Mouse (Mus musculus) MEL (cell line): Measurements from ENCODE around the gene Casz1. TPM values are rescaled to one million over a fixed set of nuclear protein-coding genes. Genes with fewer than 3 reads are reported as not detected.
A peak's percentile ranks its signal among the peaks of the same experiment; 100 is the strongest.

Experiments used
- DNase-seq: peaks from one replicate; pipeline ENCODE4 v3.0.0; 2011; ENCODE audit warnings: low read depth, low spot score
- H3K27ac ChIP-seq: 2 replicates; pipeline ENCODE4 v1.5.1; 2012; ENCODE audit warnings: low read depth, mild to moderate bottlenecking, control low read depth, low read length, moderate library complexity; ENCODE audit not compliant: control insufficient read depth
- H3K27me3 ChIP-seq, 2 experiments: fragments of 150-350 bp in 1 of 2; sonication (generic) in 1 of 2; 2 replicates each; pipeline ENCODE4 v1.6.1; 2012; ENCODE audit warnings: low read length in 2 of 2, mild to moderate bottlenecking in 2 of 2, improper control_type of control experiment in 1 of 2, moderate library complexity in 1 of 2; ENCODE audit not compliant: insufficient read depth in 2 of 2, control insufficient read depth in 1 of 2
- H3K36me3 ChIP-seq, 2 experiments: 2 replicates each; pipeline ENCODE4 v1.6.1; 2012 to 2014; ENCODE audit warnings: low read length in 2 of 2, improper control_type of control experiment in 1 of 2, inconsistent platforms in 1 of 2, mild to moderate bottlenecking in 1 of 2; ENCODE audit not compliant: insufficient read depth in 2 of 2, control insufficient read depth in 1 of 2
- H3K4me1 ChIP-seq, 2 experiments: fragments of 150-350 bp in 1 of 2; sonication (generic) in 1 of 2; 2 replicates each; pipeline ENCODE4 v1.6.1; 2012; ENCODE audit warnings: low read length in 2 of 2, improper control_type of control experiment in 1 of 2, mild to moderate bottlenecking in 1 of 2; ENCODE audit not compliant: insufficient read depth in 2 of 2, control insufficient read depth in 1 of 2
- H3K4me3 ChIP-seq, 2 experiments: fragments of 150-350 bp in 1 of 2; sonication (generic) in 1 of 2; 2 replicates each; pipeline ENCODE4 v1.5.1; 2012; ENCODE audit warnings: low read depth in 2 of 2, low read length in 2 of 2, mild to moderate bottlenecking in 2 of 2, moderate library complexity in 2 of 2, control low read depth in 1 of 2, improper control_type of control experiment in 1 of 2; ENCODE audit not compliant: control insufficient read depth in 1 of 2, insufficient read depth in 1 of 2
- H3K79me2 ChIP-seq: 2 replicates; pipeline ENCODE4 v1.6.1; 2012; ENCODE audit warnings: mild to moderate bottlenecking, low read length, moderate library complexity; ENCODE audit not compliant: control insufficient read depth, poor library complexity, insufficient read depth
- H3K9ac ChIP-seq: 2 replicates; pipeline ENCODE4 v1.6.1; 2012; ENCODE audit warnings: low read depth, mild to moderate bottlenecking, control low read depth, low read length, moderate library complexity; ENCODE audit not compliant: control insufficient read depth, poor library complexity, severe bottlenecking
- H3K9me3 ChIP-seq: fragments of 150-350 bp; sonication (generic); replicated peaks from 2 replicates; pipeline ENCODE4 v1.6.1; 2012; ENCODE audit warnings: mild to moderate bottlenecking, low read length, improper control_type of control experiment, moderate library complexity; ENCODE audit not compliant: insufficient read depth
- CHD1 ChIP-seq: IDR thresholded peaks from 2 replicates; pipeline ENCODE4 v1.6.1; 2012; ENCODE audit warnings: low read depth, mild to moderate bottlenecking, inconsistent platforms, low read length, improper control_type of control experiment
- CHD2 ChIP-seq: IDR thresholded peaks from 2 replicates; pipeline ENCODE4 v1.6.1; 2011; ENCODE audit warnings: low read length, improper control_type of control experiment
- CTCF ChIP-seq, 3 experiments: IDR thresholded peaks in 2 of 3; conservative IDR thresholded peaks in 1 of 3; 2 replicates each; pipeline ENCODE4 v1.5.1; 2011 to 2012; ENCODE audit warnings: low read length in 3 of 3, low read depth in 2 of 3, mild to moderate bottlenecking in 2 of 3, improper control_type of control experiment in 1 of 3, inconsistent platforms in 1 of 3, mixed read lengths in 1 of 3, moderate library complexity in 1 of 3; ENCODE audit not compliant: control insufficient read depth in 1 of 3, insufficient read depth in 1 of 3, poor library complexity in 1 of 3, severe bottlenecking in 1 of 3
- ELF1 ChIP-seq: IDR thresholded peaks from 2 replicates; pipeline ENCODE4 v1.6.1; 2014; ENCODE audit warnings: low read depth, mild to moderate bottlenecking, inconsistent platforms, low read length, improper control_type of control experiment, moderate library complexity
- ETS1 ChIP-seq: IDR thresholded peaks from 2 replicates; pipeline ENCODE4 v1.6.1; 2012; ENCODE audit warnings: low read depth, mild to moderate bottlenecking, inconsistent platforms, low read length, improper control_type of control experiment, moderate library complexity
- GABPA ChIP-seq: IDR thresholded peaks from 2 replicates; pipeline ENCODE4 v1.6.1; 2012; ENCODE audit warnings: low read depth, mild to moderate bottlenecking, inconsistent platforms, low read length, improper control_type of control experiment, moderate library complexity
- GATA1 ChIP-seq: IDR thresholded peaks from 2 replicates; pipeline ENCODE4 v1.6.1; 2011; ENCODE audit warnings: low read depth, low read length, improper control_type of control experiment
- HCFC1 ChIP-seq: IDR thresholded peaks from 2 replicates; pipeline ENCODE4 v1.6.1; 2012; ENCODE audit warnings: low read depth, mild to moderate bottlenecking, inconsistent platforms, low read length, improper control_type of control experiment, moderate library complexity
- KAT2A ChIP-seq: conservative IDR thresholded peaks from 2 replicates; pipeline ENCODE4 v1.6.1; 2012; ENCODE audit warnings: low read depth, low read length, improper control_type of control experiment, inconsistent platforms
- MAFK ChIP-seq: IDR thresholded peaks from 2 replicates; pipeline ENCODE4 v1.6.1; 2011; ENCODE audit warnings: low read depth, mild to moderate bottlenecking, low read length, improper control_type of control experiment, borderline replicate concordance
- MEF2A ChIP-seq: IDR thresholded peaks from 2 replicates; pipeline ENCODE4 v1.6.1; 2014; ENCODE audit warnings: low read depth, mild to moderate bottlenecking, inconsistent platforms, low read length, improper control_type of control experiment; ENCODE audit not compliant: poor library complexity, insufficient replicate concordance, severe bottlenecking; ENCODE audit errors: extremely low read depth
- MYB ChIP-seq: IDR thresholded peaks from 2 replicates; pipeline ENCODE4 v1.6.1; 2011; ENCODE audit warnings: mild to moderate bottlenecking, low read depth, low read length, improper control_type of control experiment
- NRF1 ChIP-seq: IDR thresholded peaks from 2 replicates; pipeline ENCODE4 v1.6.1; 2014; ENCODE audit warnings: low read depth, mild to moderate bottlenecking, inconsistent platforms, low read length, improper control_type of control experiment, moderate library complexity; ENCODE audit not compliant: poor library complexity, insufficient read depth, severe bottlenecking
- POLR2A ChIP-seq, 2 experiments: IDR thresholded peaks; 2 replicates each; pipeline ENCODE4 v1.6.1; 2011 to 2012; ENCODE audit warnings: low read length in 2 of 2, mild to moderate bottlenecking in 2 of 2, control low read depth in 1 of 2, improper control_type of control experiment in 1 of 2, low read depth in 1 of 2, moderate library complexity in 1 of 2; ENCODE audit not compliant: control insufficient read depth in 1 of 2, insufficient read depth in 1 of 2, poor library complexity in 1 of 2
- RAD21 ChIP-seq: IDR thresholded peaks from 2 replicates; pipeline ENCODE4 v1.6.1; 2011; ENCODE audit warnings: mild to moderate bottlenecking, low read depth, low read length, improper control_type of control experiment
- RCOR1 ChIP-seq: IDR thresholded peaks from 2 replicates; pipeline ENCODE4 v1.6.1; 2012; ENCODE audit warnings: low read depth, mild to moderate bottlenecking, inconsistent platforms, low read length, improper control_type of control experiment
- SIN3A ChIP-seq: IDR thresholded peaks from 2 replicates; pipeline ENCODE4 v1.6.1; 2012; ENCODE audit warnings: low read length, improper control_type of control experiment, inconsistent platforms
- SMC3 ChIP-seq: IDR thresholded peaks from 2 replicates; pipeline ENCODE4 v1.6.1; 2011; ENCODE audit warnings: low read depth, low read length, improper control_type of control experiment
- TAL1 ChIP-seq: IDR thresholded peaks from 2 replicates; pipeline ENCODE4 v1.6.1; 2012; ENCODE audit warnings: mild to moderate bottlenecking, inconsistent platforms, low read length, moderate library complexity, mixed read lengths
- ZC3H11A ChIP-seq: IDR thresholded peaks from 2 replicates; pipeline ENCODE4 v1.6.1; 2012; ENCODE audit warnings: low read depth, mild to moderate bottlenecking, inconsistent platforms, low read length, improper control_type of control experiment
- ZKSCAN1 ChIP-seq: IDR thresholded peaks from 2 replicates; pipeline ENCODE4 v1.6.1; 2012; ENCODE audit warnings: low read depth, mild to moderate bottlenecking, inconsistent platforms, low read length, improper control_type of control experiment, moderate library complexity
- polyA plus RNA-seq, 2 experiments: library from polyadenylated mRNA; stranded (reverse) in 1 of 2; unstranded in 1 of 2; fragments of >175 nt in 1 of 2; fragments of >200 nt in 1 of 2; gene quantifications; 2 replicates each; pipeline versions ENCODE4 v1.2.1 to v1.2.4; 2012; ENCODE audit warnings: low replicate concordance in 2 of 2, low read depth in 1 of 2; ENCODE audit not compliant: insufficient read length in 2 of 2, insufficient read depth in 1 of 2, missing spikeins in 1 of 2
- total RNA-seq: library from RNA; depleted of rRNA; stranded (reverse); fragments of 300-350 nt; gene quantifications from 2 replicates; pipeline ENCODE4 v1.2.3, GENCODE M21; 2012

Casz1 gene
- total and polyA plus RNA-seq, 3 experiments, result 1.3 to 3.2 TPM; not detected in 1

- Histone ChIP-seq H3K36me3 (peaks cover 0 to 2% of the 10 kb centered on the region in 2 experiments; a peak in 2 of 4 replicates), H3K79me2 (no peaks in the 10 kb centered on the region; the same call in 1 of the 2 replicates), H3K4me3 (no peak overlapping the region), H3K9me3 (no peaks in the 10 kb centered on the region), H3K27me3 (peaks cover 0 to 1% of the 10 kb centered on the region in 2 experiments; a peak in 2 of 4 replicates), H3K27ac (no peak overlapping the region), H3K4me1 (peaks cover 2 to 7% of the 10 kb centered on the region in 2 experiments; a peak in 2 of 4 replicates), H3K9ac (no peak overlapping the region)
- TF ChIP-seq SIN3A, result no peak
- no peak for TF ChIP-seq MYB
- TF ChIP-seq SMC3, result peak; percentile 73
- TF ChIP-seq KAT2A, result no peak
- TF ChIP-seq RAD21, result peak; percentile 60
- TF ChIP-seq HCFC1, result no peak
- no peak for TF ChIP-seq NRF1
- no peak for TF ChIP-seq MAFK
- no peak for TF ChIP-seq ELF1
- no peak for TF ChIP-seq RCOR1
- no peak for TF ChIP-seq ZKSCAN1
- TF ChIP-seq ETS1, result no peak
- TF ChIP-seq POLR2A (IDR thresholded peaks at IDR 0.05; ENCODE audit: control insufficient read depth in 1 of 2, insufficient read depth in 1 of 2, low read depth in 1 of 2, low read length in 2 of 2, poor library complexity in 1 of 2), result no peak
- TF ChIP-seq GABPA, result no peak
- peak; percentile 77 to 86 (median 77) for TF ChIP-seq CTCF (IDR thresholded peaks at IDR 0.05 in 2 of 3, conservative IDR thresholded peaks at IDR 0.05 in 1 of 3; ENCODE audit: control insufficient read depth in 1 of 3, insufficient read depth in 1 of 3, low read depth in 2 of 3, low read length in 3 of 3, poor library complexity in 1 of 3, severe bottlenecking in 1 of 3)
- TF ChIP-seq ZC3H11A, result peak; percentile 51
- no peak for TF ChIP-seq TAL1
- no peak for TF ChIP-seq CHD1
- TF ChIP-seq MEF2A, result no peak
- no peak for TF ChIP-seq GATA1
- no peak for TF ChIP-seq CHD2
- peak; percentile 78 for DNase-seq
These were observed 98.9 kb downstream of the Casz1 start for GRCm38 (mm10) chr4:148902919-148903727.
